Mouse (Mus musculus): Measurements from ENCODE around the gene Fkbpl. TPM values are rescaled to one million over a fixed set of nuclear protein-coding genes. Genes with fewer than 3 reads are reported as not detected.

Gene Fkbpl
- total and polyA plus RNA-seq, 2 experiments from 2014 or later = 7.1 to 12.3 TPM

DNA sequence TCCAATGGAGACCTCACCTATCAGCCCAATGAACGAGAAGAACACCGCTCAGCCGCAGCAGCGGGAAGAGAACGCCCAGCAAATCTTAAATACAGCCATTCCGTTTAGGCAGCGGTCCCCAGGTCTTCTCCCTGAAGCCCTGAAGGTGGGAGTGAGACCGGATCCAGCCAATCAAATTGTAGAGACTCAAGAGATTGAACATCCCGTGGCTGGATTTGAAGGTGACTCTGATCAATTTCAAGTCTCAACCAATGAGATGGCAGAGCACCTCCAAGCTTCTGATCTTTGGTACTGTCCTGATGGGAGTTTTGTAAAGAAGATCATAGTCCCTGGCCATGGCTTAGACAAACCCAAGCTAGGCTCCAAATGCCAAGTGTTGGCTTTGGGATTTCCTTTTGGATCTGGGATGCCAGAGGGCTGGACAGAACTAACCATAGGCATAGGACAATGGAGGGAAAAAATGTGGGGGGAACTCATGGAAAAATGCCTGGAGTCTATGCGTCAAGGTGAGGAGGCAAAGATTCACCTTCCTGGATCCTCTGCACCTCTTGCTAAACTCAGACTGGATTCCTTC lies 779 bp downstream of the Fkbpl start:
- peaks cover 8% of the 10 kb centered on the region for H3K36me3 ChIP-seq (replicated peaks; ENCODE audit: control insufficient read depth, insufficient read depth, low read length)
- WGBS = 38% methylated on average over 10 of the region's 10 CpGs
- ATAC-seq (ENCODE audit: insufficient read depth, low read depth) = no peak

GRCm38 (mm10) chr17:34645831-34646511 lies 1.4 kb downstream of the Fkbpl start:
- no peak for ATAC-seq (ENCODE audit: insufficient read depth, low read depth)
- TF ChIP-seq CTCF (IDR thresholded peaks at IDR 0.05; ENCODE audit: low read depth) (no peak), EP300 (IDR thresholded peaks at IDR 0.05; ENCODE audit: low read depth) (no peak)
- no peak overlapping the region for H3K4me3 ChIP-seq (ENCODE audit: low read depth, low read length)
- H3K27me3 ChIP-seq (ENCODE audit: control insufficient read depth, insufficient read depth, low read length) = no peaks in the 10 kb centered on the region
- WGBS = 79% methylated on average over 30 of the region's 30 CpGs
- peaks cover 14% of the 10 kb centered on the region for H3K36me3 ChIP-seq (replicated peaks; ENCODE audit: control insufficient read depth, insufficient read depth, low read length)
- peak; percentile 4 for DNase-seq (ENCODE audit: low spot score)
- H3K4me2 ChIP-seq (ENCODE audit: low read depth, low read length) = peak overlapping the region; percentile 38; the same call in 1 of the 2 replicates
- H3K9me3 ChIP-seq (replicated peaks; ENCODE audit: control insufficient read depth, low read length) = no peaks in the 10 kb centered on the region
- peaks cover 21% of the 10 kb centered on the region for H3K4me1 ChIP-seq (ENCODE audit: control insufficient read depth, insufficient read depth)
- peak overlapping the region; percentile 27; the same call in 1 of the 2 replicates for H3K27ac ChIP-seq (ENCODE audit: low read depth)
- no peak overlapping the region for H3K9ac ChIP-seq (replicated peaks; ENCODE audit: low read depth, low read length)

More for the DNA sequence above, 779 bp downstream of the Fkbpl start:
- TF ChIP-seq EP300 (IDR thresholded peaks at IDR 0.05; ENCODE audit: low read depth) = no peak
- no peak for TF ChIP-seq CTCF (IDR thresholded peaks at IDR 0.05; ENCODE audit: low read depth)
- no peaks in the 10 kb centered on the region for H3K9me3 ChIP-seq (replicated peaks; ENCODE audit: control insufficient read depth, low read length)
- peak overlapping the region; percentile 57 for H3K9ac ChIP-seq (replicated peaks; ENCODE audit: low read depth, low read length)
- no peak for DNase-seq (ENCODE audit: low spot score)
- H3K27ac ChIP-seq (ENCODE audit: low read depth) = peak overlapping the region; percentile 66
- H3K27me3 ChIP-seq (ENCODE audit: control insufficient read depth, insufficient read depth, low read length) = no peaks in the 10 kb centered on the region
- H3K4me2 ChIP-seq (ENCODE audit: low read depth, low read length) = peak overlapping the region; percentile 77
- H3K4me3 ChIP-seq (ENCODE audit: low read depth, low read length) = peak overlapping the region; percentile 50
- H3K4me1 ChIP-seq (ENCODE audit: control insufficient read depth, insufficient read depth) = peaks cover 21% of the 10 kb centered on the region

- DNase-seq (ENCODE audit: low spot score) (peak; percentile 100), ATAC-seq (ENCODE audit: insufficient read depth, low read depth) (peak; percentile 96)
- Histone ChIP-seq H3K4me3 (ENCODE audit: low read depth, low read length) (peak within 1 kb of the TSS; percentile 89), H3K36me3 (replicated peaks; ENCODE audit: control insufficient read depth, insufficient read depth, low read length) (peaks cover 25% of the 10 kb centered on the region), H3K27ac (ENCODE audit: low read depth) (peak within 1 kb of the TSS; percentile 77), H3K9ac (replicated peaks; ENCODE audit: low read depth, low read length) (peak within 1 kb of the TSS; percentile 74), H3K9me3 (replicated peaks; ENCODE audit: control insufficient read depth, low read length) (no peaks in the 10 kb centered on the region), H3K27me3 (ENCODE audit: control insufficient read depth, insufficient read depth, low read length) (no peaks in the 10 kb centered on the region), H3K4me1 (ENCODE audit: control insufficient read depth, insufficient read depth) (peaks cover 21% of the 10 kb centered on the region), H3K4me2 (ENCODE audit: low read depth, low read length) (peak within 1 kb of the TSS; percentile 79)
- under 1% methylated on average over 66 of the region's 66 CpGs for WGBS
- TF ChIP-seq CTCF (IDR thresholded peaks at IDR 0.05; ENCODE audit: low read depth) (no peak), EP300 (IDR thresholded peaks at IDR 0.05; ENCODE audit: low read depth) (no peak)
Measured at GRCm38 (mm10) chr17:34646906-34647787, 2.6 kb downstream of the Fkbpl start, which contains the start of gene Atf6b. TSS of gene Atf6b (plus strand) at chr17:34647146.

DNA sequence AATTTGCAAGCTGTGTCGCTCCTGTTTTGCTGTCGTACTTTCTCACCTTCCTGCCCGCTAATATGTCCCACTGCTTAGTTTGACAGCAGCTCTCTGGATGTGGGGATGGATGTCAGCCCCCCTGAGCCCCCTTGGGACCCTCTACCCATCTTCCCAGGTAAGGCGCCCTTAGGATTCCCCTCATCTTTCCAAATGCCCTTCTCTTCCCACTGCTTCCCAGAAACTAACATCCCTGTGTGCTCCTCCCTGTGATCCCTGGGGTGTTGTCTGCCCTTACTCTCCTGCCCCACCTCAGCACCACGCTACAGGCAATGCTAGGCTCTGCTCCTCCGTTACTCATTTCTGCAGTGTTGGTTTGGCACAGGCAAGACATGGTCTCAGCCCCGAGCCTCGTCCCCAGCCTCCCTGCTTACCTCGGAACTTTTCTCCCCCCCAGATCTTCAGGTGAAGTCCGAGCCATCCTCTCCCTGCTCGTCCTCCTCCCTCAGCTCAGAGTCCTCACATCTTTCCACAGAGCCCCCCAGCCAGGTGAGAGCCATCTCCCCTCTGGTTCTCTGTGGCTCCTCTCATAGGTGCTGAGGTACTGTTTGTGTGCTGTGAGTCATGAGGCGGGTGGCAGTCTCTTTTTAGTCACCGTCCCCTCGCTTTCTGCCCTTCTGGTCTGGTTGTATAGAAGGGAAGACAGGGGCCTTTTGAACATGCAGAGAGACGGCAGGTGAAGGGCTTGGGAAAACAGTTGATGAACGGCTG lies 3.8 kb downstream of the Fkbpl start:
- DNase-seq (ENCODE audit: low spot score) = no peak
- Histone ChIP-seq H3K27ac (ENCODE audit: low read depth) (no peak overlapping the region), H3K4me3 (ENCODE audit: low read depth, low read length) (no peak overlapping the region), H3K9me3 (replicated peaks; ENCODE audit: control insufficient read depth, low read length) (no peaks in the 10 kb centered on the region), H3K27me3 (ENCODE audit: control insufficient read depth, insufficient read depth, low read length) (no peaks in the 10 kb centered on the region), H3K9ac (replicated peaks; ENCODE audit: low read depth, low read length) (no peak overlapping the region), H3K36me3 (replicated peaks; ENCODE audit: control insufficient read depth, insufficient read depth, low read length) (peaks cover 35% of the 10 kb centered on the region), H3K4me2 (ENCODE audit: low read depth, low read length) (peak overlapping the region; percentile 79; the same call in 1 of the 2 replicates), H3K4me1 (ENCODE audit: control insufficient read depth, insufficient read depth) (peaks cover 21% of the 10 kb centered on the region)
- no peak for ATAC-seq (ENCODE audit: insufficient read depth, low read depth)
- TF ChIP-seq CTCF (IDR thresholded peaks at IDR 0.05; ENCODE audit: low read depth) (no peak), EP300 (IDR thresholded peaks at IDR 0.05; ENCODE audit: low read depth) (no peak)
- 88% methylated on average over 16 of the region's 16 CpGs for WGBS
